Mouse (Mus musculus) G1E-ER4 (cell line): ENCODE results near the gene Olfr1204. TPM values are rescaled to one million over a fixed set of nuclear protein-coding genes. Genes with fewer than 3 reads are reported as not detected.

ENCODE experiments used
- GATA1 ChIP-seq: IDR thresholded peaks from one replicate; pipeline ENCODE4 v1.8.0; 2012; ENCODE audit warnings: low read length, inconsistent platforms
- polyA plus RNA-seq: library from polyadenylated mRNA; stranded (reverse); fragments of >175 nt; gene quantifications from 2 replicates; pipeline ENCODE4 v1.2.3, GENCODE M21; 2012

Olfr1204 gene
- polyA plus RNA-seq = not detected in 2 replicates

- no peak for TF ChIP-seq GATA1
Measured at GRCm38 (mm10) chr2:88848992-88849391, at the start of gene Olfr1204. Gene Olfr1204 (plus strand): TSS chr2:88849292.

- no peak for TF ChIP-seq GATA1
Measured at GRCm38 (mm10) chr2:88814196-88814595, 34.9 kb upstream of the Olfr1204 start, which contains the start of gene Olfr1202. Gene Olfr1202 (plus strand): TSS chr2:88814496.

- no peak for TF ChIP-seq GATA1
Measured at GRCm38 (mm10) chr2:88829437-88829836, 19.7 kb upstream of the Olfr1204 start, which contains the start of gene Olfr1205. Gene Olfr1205 (plus strand): TSS chr2:88829737.

- no peak for TF ChIP-seq GATA1
Measured at GRCm38 (mm10) chr2:88838477-88838876, 10.6 kb upstream of the Olfr1204 start.

- no peak for TF ChIP-seq GATA1
Measured at GRCm38 (mm10) chr2:88862931-88863330, 13.8 kb downstream of the Olfr1204 start, which contains the start of gene Olfr1206. Gene Olfr1206 (plus strand): TSS chr2:88863231.

GRCm38 (mm10) chr2:88902211-88902610 is 53.1 kb downstream of the Olfr1204 start, which contains the start of gene Olfr1208:
Gene Olfr1208 (minus strand): TSS chr2:88902311.
- TF ChIP-seq GATA1 = no peak

Other genes with a start within 250 kb of the Olfr1204 start
- not detected in 2 replicates for gene Olfr1191-ps1, start 208.8 kb upstream of the Olfr1204 start, polyA plus RNA-seq
- gene Olfr1192-ps1, start 200.8 kb upstream of the Olfr1204 start, polyA plus RNA-seq = not detected in 2 replicates
- not detected in 2 replicates for gene Olfr1193, start 173.7 kb upstream of the Olfr1204 start, polyA plus RNA-seq
- not detected in 2 replicates for gene Olfr1195, start 160.1 kb upstream of the Olfr1204 start, polyA plus RNA-seq
- not detected in 2 replicates for gene Olfr1196, start 144.7 kb upstream of the Olfr1204 start, polyA plus RNA-seq
- gene Olfr1197, start 116.9 kb upstream of the Olfr1204 start, polyA plus RNA-seq = not detected in 2 replicates
- gene Olfr1198, start 97.9 kb upstream of the Olfr1204 start, polyA plus RNA-seq = not detected in 2 replicates
- gene Olfr1199, start 88.8 kb upstream of the Olfr1204 start, polyA plus RNA-seq = not detected in 2 replicates
- not detected in 2 replicates for gene Olfr1200, start 78.8 kb upstream of the Olfr1204 start, polyA plus RNA-seq
- not detected in 2 replicates for gene Olfr1201, start 56.3 kb upstream of the Olfr1204 start, polyA plus RNA-seq
- gene Olfr1202, start 34.8 kb upstream of the Olfr1204 start, polyA plus RNA-seq = not detected in 2 replicates
- not detected in 2 replicates for gene Olfr1205, start 19.6 kb upstream of the Olfr1204 start, polyA plus RNA-seq
- gene Olfr1206, start 13.9 kb downstream of the Olfr1204 start, polyA plus RNA-seq = not detected in 2 replicates
- not detected in 2 replicates for gene Olfr1208, start 53.0 kb downstream of the Olfr1204 start, polyA plus RNA-seq
- not detected in 2 replicates for gene Olfr1209, start 65.9 kb downstream of the Olfr1204 start, polyA plus RNA-seq
- gene Olfr1211, start 88.8 kb downstream of the Olfr1204 start, polyA plus RNA-seq = not detected in 2 replicates
- gene Olfr1212, start 104.7 kb downstream of the Olfr1204 start, polyA plus RNA-seq = not detected in 2 replicates
- not detected in 2 replicates for gene Gm13762, start 131.0 kb downstream of the Olfr1204 start, polyA plus RNA-seq
- not detected in 2 replicates for gene Olfr1214, start 143.4 kb downstream of the Olfr1204 start, polyA plus RNA-seq
- gene Olfr1215, start 157.7 kb downstream of the Olfr1204 start, polyA plus RNA-seq = not detected in 2 replicates
- not detected in 2 replicates for gene Olfr1216, start 169.0 kb downstream of the Olfr1204 start, polyA plus RNA-seq
- not detected in 2 replicates for gene Olfr1217, start 182.8 kb downstream of the Olfr1204 start, polyA plus RNA-seq
- not detected in 2 replicates for gene Olfr1218, start 211.9 kb downstream of the Olfr1204 start, polyA plus RNA-seq
- gene Olfr1219, start 234.2 kb downstream of the Olfr1204 start, polyA plus RNA-seq = not detected in 2 replicates